Mouse (Mus musculus) small intestine, adult 2 months (tissue): ENCODE results near the gene Smpd3. TPM values are rescaled to one million over a fixed set of nuclear protein-coding genes. Genes with fewer than 3 reads are reported as not detected.

Source experiments
- H3K27ac ChIP-seq: fragments of 200-500 bp; 2 replicates; pipeline ENCODE4 v1.5.1; 2012; ENCODE audit warnings: low read depth, low read length, control low read depth, inconsistent platforms; ENCODE audit not compliant: insufficient read depth
- H3K27me3 ChIP-seq: fragments of 200-500 bp; 2 replicates; pipeline ENCODE4 v1.6.1; 2012; ENCODE audit warnings: mild to moderate bottlenecking, moderate library complexity, low read length, inconsistent platforms; ENCODE audit not compliant: control insufficient read depth, insufficient read depth
- H3K36me3 ChIP-seq: fragments of 200-500 bp; 2 replicates; pipeline ENCODE4 v1.6.1; 2012; ENCODE audit warnings: mild to moderate bottlenecking, low read length, control low read depth, inconsistent platforms; ENCODE audit not compliant: control insufficient read depth, insufficient read depth
- H3K4me1 ChIP-seq: fragments of 200-500 bp; 2 replicates; pipeline ENCODE4 v1.6.1; 2012; ENCODE audit warnings: low read length, inconsistent platforms, mixed read lengths; ENCODE audit not compliant: control insufficient read depth, insufficient read depth, insufficient read length
- H3K4me3 ChIP-seq: fragments of 200-500 bp; 2 replicates; pipeline ENCODE4 v1.5.1; 2012; ENCODE audit warnings: low read depth, mild to moderate bottlenecking, control low read depth, inconsistent platforms, low read length, moderate library complexity
- CTCF ChIP-seq: fragments of 200-500 bp; IDR thresholded peaks from 2 replicates; pipeline ENCODE4 v1.5.1; 2012; ENCODE audit warnings: low read depth, mild to moderate bottlenecking, control low read depth, inconsistent platforms, low read length, moderate library complexity, mixed read lengths; ENCODE audit not compliant: insufficient replicate concordance, insufficient read length; ENCODE audit errors: extremely low read depth
- POLR2A ChIP-seq: fragments of 200-500 bp; IDR thresholded peaks from 2 replicates; pipeline ENCODE4 v1.6.1; 2012; ENCODE audit warnings: low read depth, mild to moderate bottlenecking, control low read depth, inconsistent platforms, low read length, moderate library complexity
- WGBS: fragments of 180-500 bp; shearing (Covaris S2); methylation state at CpG from one replicate; pipeline ENCODE4 v1.1.7; 2018; 5-methylcytosine and 5-hydroxymethylcytosine counted together
- polyA plus RNA-seq: library from polyadenylated mRNA; depleted of rRNA; stranded (reverse); fragments of >200 nt; gene quantifications from 2 replicates; pipeline ENCODE4 v1.2.3, GENCODE M21; 2012

The Smpd3 gene
- polyA plus RNA-seq, 1 experiment, result 73.6 TPM

DNA sequence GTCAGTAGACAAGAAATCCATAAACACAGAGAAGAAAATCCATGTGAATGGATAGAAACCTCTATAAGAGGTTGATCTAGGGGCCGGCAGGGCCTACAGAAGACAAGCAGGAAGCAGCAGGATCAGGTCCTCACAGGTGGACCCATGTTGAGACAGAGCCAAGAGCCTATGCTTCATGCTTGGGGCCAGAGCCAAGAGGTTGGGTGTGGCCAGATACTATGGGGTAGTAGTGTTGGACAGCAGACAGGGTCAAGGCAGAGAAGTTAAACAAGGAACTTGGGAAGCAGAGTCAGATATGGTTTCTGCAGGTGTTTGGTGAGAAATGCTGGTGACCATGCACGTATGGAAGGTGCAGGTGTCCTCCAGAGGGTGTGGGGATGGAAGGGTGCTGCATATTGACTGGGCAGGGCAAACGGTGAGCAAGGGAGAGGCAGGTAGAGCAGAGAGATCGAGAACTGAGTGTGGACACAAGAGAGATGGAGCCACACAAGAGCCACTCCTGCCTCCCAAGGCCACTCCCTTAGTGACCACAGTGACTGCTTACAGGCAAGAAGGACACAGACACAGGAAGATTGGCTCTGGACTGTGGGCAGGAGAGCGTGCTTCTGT lies 61.0 kb downstream of the Smpd3 start:
- WGBS, result 32% methylated on average over 5 of the region's 5 CpGs
- H3K4me3 ChIP-seq, result peak overlapping the region; percentile 6; the same call in 1 of the 2 replicates
- no peaks in the 10 kb centered on the region for H3K27me3 ChIP-seq
- peak overlapping the region; percentile 88 for H3K27ac ChIP-seq
- peaks cover 9% of the 10 kb centered on the region; the same call in 1 of the 2 replicates for H3K36me3 ChIP-seq
- peaks cover 35% of the 10 kb centered on the region for H3K4me1 ChIP-seq
- TF ChIP-seq POLR2A (no peak), CTCF (no peak)

DNA sequence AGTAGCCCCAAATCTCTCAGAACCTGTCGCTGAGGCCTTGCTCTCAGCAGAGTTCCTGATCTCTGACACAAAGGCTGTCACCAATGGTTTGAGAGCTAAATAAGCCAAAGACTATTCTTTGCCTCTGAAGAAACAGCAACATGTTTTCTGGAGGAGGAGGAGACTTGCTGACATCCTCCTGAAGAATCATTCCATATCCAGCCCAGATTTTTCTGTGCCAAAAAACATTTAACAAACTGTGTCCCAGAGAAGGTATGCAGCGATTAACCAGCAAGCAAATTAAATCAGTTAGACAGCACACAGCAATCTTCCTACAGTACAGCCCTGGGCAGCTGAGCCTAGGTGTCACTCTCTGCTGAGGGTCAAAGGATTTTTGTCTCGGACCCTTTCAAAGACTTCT lies 64.3 kb downstream of the Smpd3 start:
- Histone ChIP-seq H3K27ac (no peak overlapping the region), H3K4me3 (no peak overlapping the region), H3K4me1 (peaks cover 43% of the 10 kb centered on the region), H3K36me3 (peaks cover 9% of the 10 kb centered on the region; the same call in 1 of the 2 replicates), H3K27me3 (no peaks in the 10 kb centered on the region)
- TF ChIP-seq POLR2A (no peak), CTCF (no peak)
- WGBS, result 80% methylated on average over 3 of the region's 3 CpGs

DNA sequence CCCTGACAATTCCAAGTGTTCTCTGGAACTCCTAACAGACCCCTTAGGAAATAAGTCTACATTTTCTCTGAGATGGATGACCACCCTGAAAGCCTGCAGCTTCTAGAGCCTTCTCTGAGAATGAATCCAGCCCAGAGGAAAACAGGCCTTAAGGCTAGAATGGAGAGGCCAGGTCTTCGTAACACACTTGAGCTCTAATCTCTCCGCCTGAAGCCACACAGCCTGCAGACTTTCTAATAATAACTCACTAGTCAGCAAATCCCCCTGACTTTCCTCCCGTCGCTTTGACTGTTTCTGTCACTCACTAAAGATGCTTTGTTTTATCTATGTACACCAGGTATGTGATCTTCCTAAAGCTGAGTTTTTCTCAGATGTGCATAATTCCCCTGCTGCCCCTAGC lies 66.4 kb downstream of the Smpd3 start:
- 84% methylated on average over 4 of the region's 4 CpGs for WGBS
- Histone ChIP-seq H3K4me3 (no peak overlapping the region), H3K36me3 (peaks cover 12% of the 10 kb centered on the region; the same call in 1 of the 2 replicates), H3K4me1 (peaks cover 36% of the 10 kb centered on the region), H3K27ac (no peak overlapping the region), H3K27me3 (no peaks in the 10 kb centered on the region)
- TF ChIP-seq POLR2A (no peak), CTCF (no peak)

DNA sequence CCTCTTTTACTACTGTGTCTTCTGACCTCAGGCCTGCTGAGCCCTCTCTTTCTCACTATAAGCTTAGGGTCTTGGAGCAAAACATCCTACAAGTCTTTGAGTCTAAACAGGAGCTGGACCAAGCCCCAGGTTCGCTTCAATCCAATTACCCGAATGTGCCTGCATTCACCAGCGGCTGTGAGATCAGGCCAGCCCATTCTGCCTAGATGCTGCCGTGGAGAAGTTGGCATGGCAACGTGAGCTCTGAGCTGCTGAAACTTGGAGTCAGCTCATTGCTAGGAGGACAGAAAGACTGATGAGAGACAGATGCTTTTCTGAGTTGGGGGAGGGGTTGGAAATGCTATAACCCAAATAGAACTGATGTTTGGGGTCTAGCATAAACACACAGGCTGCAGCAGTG lies 67.0 kb downstream of the Smpd3 start:
- Histone ChIP-seq H3K27me3 (no peaks in the 10 kb centered on the region), H3K36me3 (peaks cover 14% of the 10 kb centered on the region), H3K4me3 (no peak overlapping the region), H3K27ac (no peak overlapping the region; the same call in 1 of the 2 replicates), H3K4me1 (peaks cover 32% of the 10 kb centered on the region)
- TF ChIP-seq CTCF, result no peak
- no peak for TF ChIP-seq POLR2A
- 65% methylated on average over 5 of the region's 5 CpGs for WGBS

DNA sequence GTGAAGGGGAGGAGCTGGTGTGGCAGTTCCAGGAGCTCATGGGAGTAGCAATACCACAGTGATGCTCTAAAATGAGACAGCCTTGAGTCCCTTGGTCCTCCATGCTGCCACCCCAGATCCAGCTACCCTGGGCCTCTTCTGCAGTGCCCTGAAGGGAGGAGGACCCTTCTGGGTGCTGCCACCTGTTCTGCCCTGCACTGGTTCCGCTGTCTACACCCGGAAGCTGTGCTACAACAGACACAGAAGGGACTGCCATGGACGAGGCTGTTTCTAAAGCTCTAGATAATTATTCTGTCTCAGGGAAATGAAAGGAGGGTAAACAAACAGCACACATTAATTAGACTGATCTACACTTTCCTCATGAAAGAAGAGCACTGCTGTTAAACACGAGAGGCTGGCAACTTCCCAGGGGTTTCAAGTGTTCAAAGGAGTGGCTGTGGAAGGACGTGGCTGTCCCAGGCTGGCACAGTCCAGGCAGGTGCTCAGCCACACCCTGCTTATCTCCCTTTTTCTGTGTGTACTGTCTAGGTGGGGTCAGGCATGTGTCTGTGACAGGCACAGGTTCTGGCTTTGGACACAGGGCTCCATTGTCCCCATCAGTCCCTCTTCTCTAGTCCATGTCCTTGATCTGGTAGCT lies 69.0 kb downstream of the Smpd3 start:
- WGBS, result 20% methylated on average over 5 of the region's 5 CpGs
- no peak overlapping the region for H3K4me3 ChIP-seq
- peaks cover 30% of the 10 kb centered on the region for H3K36me3 ChIP-seq
- no peaks in the 10 kb centered on the region for H3K27me3 ChIP-seq
- peaks cover 32% of the 10 kb centered on the region for H3K4me1 ChIP-seq
- H3K27ac ChIP-seq, result peak overlapping the region; percentile 89
- TF ChIP-seq CTCF (no peak), POLR2A (no peak)

DNA sequence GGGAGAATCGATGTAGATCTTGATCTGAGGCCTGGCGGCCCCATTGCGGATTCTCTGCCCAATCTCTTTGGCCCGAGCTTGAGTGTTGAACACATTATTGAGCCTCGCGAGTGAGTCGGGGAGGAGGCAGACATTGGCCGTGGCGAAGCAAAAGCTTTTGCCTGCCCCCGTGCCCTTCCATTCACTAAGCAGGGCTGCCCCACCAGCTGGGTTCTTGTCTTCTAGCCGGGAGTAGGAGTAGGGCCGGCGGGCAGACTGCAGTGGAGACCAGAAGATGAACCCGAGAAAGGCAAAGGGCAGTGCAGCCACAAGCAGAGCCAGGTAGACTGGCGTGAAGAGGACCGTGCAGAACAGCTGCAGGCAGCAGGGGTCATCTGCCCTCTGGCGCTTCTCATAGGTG lies 72.4 kb downstream of the Smpd3 start:
- TF ChIP-seq CTCF, result no peak
- TF ChIP-seq POLR2A, result no peak
- WGBS, result 90% methylated on average over 17 of the region's 17 CpGs

DNA sequence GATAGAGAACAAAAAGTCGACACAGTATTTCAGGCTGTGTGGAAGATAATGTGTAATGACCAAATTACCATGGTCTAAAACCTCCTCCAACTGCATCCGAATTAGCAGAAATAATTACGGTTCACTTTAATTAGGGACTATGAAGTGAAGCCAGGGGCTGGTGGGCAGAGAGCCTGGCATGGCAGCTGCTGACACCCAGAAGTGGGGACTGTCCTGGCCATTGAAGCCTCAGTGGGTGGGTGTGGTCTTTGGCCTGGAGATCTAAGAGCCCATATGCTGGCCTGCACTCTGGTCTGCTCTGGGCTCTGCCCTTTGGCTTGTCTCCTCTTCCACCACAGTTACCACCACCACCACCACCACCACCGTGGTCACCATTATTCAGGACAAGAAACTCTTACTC lies 73.9 kb downstream of the Smpd3 start:
- TF ChIP-seq POLR2A, result no peak
- no peak for TF ChIP-seq CTCF
- Histone ChIP-seq H3K36me3 (peaks cover 70% of the 10 kb centered on the region), H3K27ac (no peak overlapping the region), H3K4me1 (peaks cover 11% of the 10 kb centered on the region; the same call in 1 of the 2 replicates), H3K27me3 (no peaks in the 10 kb centered on the region), H3K4me3 (no peak overlapping the region)
- 87% methylated on average over 4 of the region's 4 CpGs for WGBS

More for the DNA sequence above, 72.4 kb downstream of the Smpd3 start:
- Histone ChIP-seq H3K36me3 (peaks cover 57% of the 10 kb centered on the region), H3K27me3 (no peaks in the 10 kb centered on the region), H3K4me3 (no peak overlapping the region), H3K27ac (no peak overlapping the region), H3K4me1 (peaks cover 24% of the 10 kb centered on the region)

DNA sequence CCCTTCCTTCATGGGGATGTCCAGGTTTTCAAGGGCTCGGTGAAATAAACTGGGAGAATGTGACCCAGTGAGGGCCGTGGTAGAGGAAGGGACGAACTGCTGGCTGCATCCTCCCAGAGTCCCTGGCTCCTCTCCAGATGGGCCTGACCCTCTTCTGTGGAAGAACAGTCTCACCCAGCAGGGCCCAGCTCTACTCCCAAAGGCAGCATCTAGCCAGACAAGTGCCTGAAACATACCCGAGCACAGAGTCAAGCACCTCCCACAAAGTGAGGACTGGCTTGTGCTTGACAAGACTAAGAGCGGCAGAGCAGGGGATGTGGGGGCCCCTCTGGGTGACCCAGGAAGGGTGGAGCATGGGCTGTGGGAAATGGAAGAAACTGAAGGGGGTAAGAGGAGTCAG lies 75.4 kb downstream of the Smpd3 start:
- H3K36me3 ChIP-seq, result peaks cover 82% of the 10 kb centered on the region
- peaks cover under 1% of the 10 kb centered on the region; the same call in 1 of the 2 replicates for H3K4me1 ChIP-seq
- H3K27me3 ChIP-seq, result no peaks in the 10 kb centered on the region
- no peak overlapping the region for H3K4me3 ChIP-seq
- whole genome bisulfite sequencing, result 59% methylated on average over 5 of the region's 5 CpGs
- no peak overlapping the region for H3K27ac ChIP-seq
- no peak for TF ChIP-seq CTCF
- TF ChIP-seq POLR2A, result no peak
